Mouse (Mus musculus) E14TG2a.4 (cell line): ENCODE measurements at regions not wholly inside any gene's neighbourhood (a gene's known extent, or its start where the extent isn't known, plus 50 kb on each side); places are given as distances from the start of the nearest gene placed in this dataset.

Experiments
- CTCF ChIP-seq: conservative IDR thresholded peaks from 2 replicates; pipeline ENCODE4 v1.5.1; 2014; ENCODE audit warnings: low read length
- NANOG ChIP-seq: IDR thresholded peaks from 2 replicates; pipeline ENCODE4 v1.6.1; 2014; ENCODE audit warnings: borderline replicate concordance, low read length, mixed read lengths
- POU5F1 ChIP-seq: IDR thresholded peaks from 2 replicates; pipeline ENCODE4 v1.6.1; 2014; ENCODE audit warnings: low read length, borderline replicate concordance

- no peak for TF ChIP-seq CTCF
- no peak for TF ChIP-seq NANOG
- no peak for TF ChIP-seq POU5F1
Measured at GRCm38 (mm10) chr13:16529036-16529435, 517.4 kb downstream of the Inhba start.
